Mouse (Mus musculus) heart, adult 2 months (tissue): ENCODE results near the gene Reep1. TPM values are rescaled to one million over a fixed set of nuclear protein-coding genes. Genes with fewer than 3 reads are reported as not detected.

Experiments
- DNase-seq, 2 experiments: peaks; one replicate each; pipeline ENCODE4 v3.0.0; 2021
- H3K27ac ChIP-seq: fragments of 200-600 bp; 2 replicates; pipeline ENCODE4 v1.8.1; 2022
- H3K27me3 ChIP-seq: fragments of 200-500 bp; 2 replicates; pipeline ENCODE4 v1.6.1; 2012; ENCODE audit warnings: mild to moderate bottlenecking, low read length, inconsistent platforms, mixed read lengths; ENCODE audit not compliant: control insufficient read depth, insufficient read depth
- H3K36me3 ChIP-seq: fragments of 200-500 bp; 2 replicates; pipeline ENCODE4 v1.6.1; 2012; ENCODE audit warnings: low read length, inconsistent platforms; ENCODE audit not compliant: control insufficient read depth, insufficient read depth
- H3K4me1 ChIP-seq: fragments of 200-500 bp; 2 replicates; pipeline ENCODE4 v1.6.1; 2011; ENCODE audit warnings: low read length; ENCODE audit not compliant: control insufficient read depth, insufficient read depth
- H3K4me3 ChIP-seq: fragments of 200-600 bp; 2 replicates; pipeline ENCODE4 v1.8.1; 2022
- H3K79me2 ChIP-seq: fragments of 200-500 bp; replicated peaks from 2 replicates; pipeline ENCODE4 v1.6.1; 2012; ENCODE audit warnings: mild to moderate bottlenecking, inconsistent platforms, low read length, moderate library complexity, mixed read lengths; ENCODE audit not compliant: control insufficient read depth, insufficient read depth
- H3K9ac ChIP-seq: fragments of 200-500 bp; 2 replicates; pipeline ENCODE4 v1.6.1; 2012; ENCODE audit warnings: low read depth, mild to moderate bottlenecking, control low read depth, inconsistent platforms, low read length, mixed read lengths
- CTCF ChIP-seq: fragments of 200-600 bp; IDR thresholded peaks from 2 replicates; pipeline ENCODE4 v1.8.1; 2022; ENCODE audit warnings: antibody characterized with exemption, mild to moderate bottlenecking, moderate library complexity
- EP300 ChIP-seq: fragments of 200-500 bp; IDR thresholded peaks from 2 replicates; pipeline ENCODE4 v1.6.1; 2011; ENCODE audit warnings: low read depth, low read length, control low read depth; ENCODE audit not compliant: insufficient read depth
- POLR2A ChIP-seq: fragments of 200-500 bp; IDR thresholded peaks from 2 replicates; pipeline ENCODE4 v1.6.1; 2011; ENCODE audit warnings: mild to moderate bottlenecking, low read depth, low read length, control low read depth; ENCODE audit not compliant: insufficient read depth
- WGBS: fragments of 180-500 bp; shearing (Covaris S2); methylation state at CpG from one replicate; pipeline ENCODE4 v1.1.7; 2018; 5-methylcytosine and 5-hydroxymethylcytosine counted together
- intact Hi-C: fragments of 180-260 bp; cut with DNase I; formaldehyde crosslinking; loops from one replicate; pipeline ENCODE4 v1.15.1; 2025
- polyA plus RNA-seq: library from polyadenylated mRNA; depleted of rRNA; stranded (reverse); fragments of >200 nt; gene quantifications from 2 replicates; pipeline ENCODE4 v1.2.3, GENCODE M21; 2012
- total RNA-seq, 2 experiments: library from RNA; stranded (reverse); gene quantifications; 2 replicates each; pipeline ENCODE4 v1.2.3; 2021

The Reep1 gene
- total and polyA plus RNA-seq, 3 experiments = 12.1 to 18.4 (median 16.7) TPM

DNA sequence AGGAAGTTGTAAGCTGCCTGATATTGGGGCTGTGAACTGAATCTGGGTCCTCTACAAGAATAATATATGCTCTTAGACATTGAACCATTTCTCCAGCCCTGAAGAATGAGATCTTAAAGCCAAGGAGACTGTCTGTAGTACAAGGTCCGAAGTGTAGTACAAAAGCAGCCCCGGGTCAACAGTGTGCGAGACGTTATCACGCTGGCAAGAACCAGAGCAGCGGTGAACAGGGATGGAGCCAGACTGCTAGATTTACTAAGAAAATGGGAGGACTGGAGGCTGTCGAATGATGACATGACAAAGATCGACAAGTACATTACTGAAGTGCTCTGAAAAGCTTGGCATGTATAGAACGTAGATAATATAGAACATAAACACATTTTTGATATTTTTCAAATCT is 122.4 kb downstream of the Reep1 start:
- WGBS = 84% methylated on average over 9 of the region's 9 CpGs
- Histone ChIP-seq H3K4me3 (no peak overlapping the region), H3K27ac (no peak overlapping the region), H3K9ac (no peak overlapping the region), H3K27me3 (no peaks in the 10 kb centered on the region), H3K4me1 (peaks cover 1% of the 10 kb centered on the region; the same call in 1 of the 2 replicates), H3K79me2 (no peaks in the 10 kb centered on the region), H3K36me3 (peaks cover 7% of the 10 kb centered on the region)
- intact Hi-C loops = no loop called here
- TF ChIP-seq POLR2A (no peak), EP300 (no peak), CTCF (no peak)
- DNase-seq = no peak

DNA sequence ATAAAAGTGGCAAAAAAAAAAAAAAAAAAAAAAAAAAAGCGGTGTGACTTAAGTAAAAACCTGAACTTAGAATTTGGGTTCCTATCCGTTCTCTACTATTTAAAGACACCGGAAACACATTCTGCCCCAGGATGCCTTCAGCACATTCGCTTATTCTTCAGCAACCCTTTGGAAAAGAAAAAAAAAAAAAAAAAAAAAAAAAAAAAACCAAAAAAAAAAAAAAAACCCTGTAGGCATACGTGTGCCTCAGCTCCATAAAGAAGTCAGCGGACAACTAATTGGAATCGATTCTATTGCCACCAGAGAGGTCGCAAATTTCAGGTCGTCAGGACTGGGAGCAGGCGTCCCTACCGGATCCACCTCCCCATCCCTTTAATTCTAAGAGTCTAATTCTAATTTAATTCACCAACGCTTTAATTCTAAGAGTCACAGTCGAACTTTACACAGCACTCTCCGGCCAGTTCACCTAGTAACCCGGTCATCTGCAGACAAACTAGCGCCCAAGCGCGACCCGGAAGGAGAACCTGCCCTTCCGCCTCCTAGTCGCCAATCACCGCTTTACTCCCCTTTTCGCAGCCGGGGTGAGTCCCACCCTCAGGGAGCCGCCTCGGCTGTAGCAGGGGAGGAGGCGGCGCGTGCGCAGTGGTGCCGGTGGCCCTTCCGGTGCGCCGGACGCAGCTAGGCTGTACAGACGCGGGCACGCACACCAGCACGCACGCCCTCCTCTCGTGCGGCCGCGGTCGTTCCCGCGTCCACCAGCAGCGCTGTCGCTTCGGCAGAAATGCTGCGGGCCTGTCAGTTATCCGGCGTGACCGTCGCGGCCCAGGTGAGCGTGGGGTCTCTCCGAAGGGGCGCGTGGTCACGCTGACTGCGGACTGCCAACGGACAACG is 123.6 kb downstream of the Reep1 start, which contains the start of gene Immt:
Gene Immt, plus strand, starts transcription at position 642 of the 891 bp plus-strand sequence.
- peaks cover 7% of the 10 kb centered on the region for H3K36me3 ChIP-seq
- WGBS = under 1% methylated on average over 64 of the region's 64 CpGs
- 0 out of 2 replicates have a peak, but pooled peaks have one; percentile 56 for TF ChIP-seq EP300
- peak; percentile 91 for TF ChIP-seq POLR2A
- 0 out of 2 replicates have a peak, but pooled peaks have one; percentile 12 for TF ChIP-seq CTCF
- H3K4me1 ChIP-seq = peaks cover 1% of the 10 kb centered on the region; the same call in 1 of the 2 replicates
- DNase-seq = peak; percentile 96 to 98
- intact Hi-C loops = loop anchor here (1.0 kb wide), 1 partner anchor 8 kb away; no protein-coding TSS in a partner anchor
- peak within 1 kb of the TSS; percentile 85 for H3K4me3 ChIP-seq
- H3K27me3 ChIP-seq = no peaks in the 10 kb centered on the region
- peak within 1 kb of the TSS; percentile 93 for H3K27ac ChIP-seq
- no peaks in the 10 kb centered on the region for H3K79me2 ChIP-seq
- H3K9ac ChIP-seq = peak within 1 kb of the TSS; percentile 86

DNA sequence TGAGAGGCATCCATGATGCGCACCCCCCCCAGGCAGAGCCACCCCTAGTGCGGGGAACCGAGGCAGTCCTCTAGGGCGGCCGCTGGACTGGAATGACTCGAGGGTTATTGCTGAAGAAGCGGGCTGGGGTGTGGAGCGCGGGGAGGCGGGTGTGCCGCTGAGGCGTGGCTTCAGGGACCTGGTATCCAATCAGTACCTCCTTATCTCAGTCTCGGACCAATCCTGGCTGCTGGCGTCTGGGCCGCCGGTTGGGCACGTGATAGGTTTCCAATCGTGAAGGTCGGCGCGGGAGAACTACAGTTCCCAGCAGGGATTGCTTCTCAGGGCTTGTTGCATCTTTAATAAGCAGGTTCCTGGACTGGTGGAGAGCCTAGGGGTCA is 124.2 kb downstream of the Reep1 start:
- peak; percentile 90 to 97 for DNase-seq
- TF ChIP-seq POLR2A (peak; percentile 11; the same call in 1 of the 2 replicates), EP300 (no peak), CTCF (no peak)
- peak overlapping the region; percentile 86 for H3K9ac ChIP-seq
- H3K79me2 ChIP-seq = no peaks in the 10 kb centered on the region
- no peaks in the 10 kb centered on the region for H3K27me3 ChIP-seq
- peak overlapping the region; percentile 93 for H3K27ac ChIP-seq
- peak overlapping the region; percentile 85 for H3K4me3 ChIP-seq
- H3K36me3 ChIP-seq = peaks cover 7% of the 10 kb centered on the region
- intact Hi-C loops = loop anchor here (1.0 kb wide), 1 partner anchor 8 kb away; no protein-coding TSS in a partner anchor
- peaks cover 1% of the 10 kb centered on the region; the same call in 1 of the 2 replicates for H3K4me1 ChIP-seq
- 0% methylated on average over 21 of the region's 21 CpGs for WGBS

DNA sequence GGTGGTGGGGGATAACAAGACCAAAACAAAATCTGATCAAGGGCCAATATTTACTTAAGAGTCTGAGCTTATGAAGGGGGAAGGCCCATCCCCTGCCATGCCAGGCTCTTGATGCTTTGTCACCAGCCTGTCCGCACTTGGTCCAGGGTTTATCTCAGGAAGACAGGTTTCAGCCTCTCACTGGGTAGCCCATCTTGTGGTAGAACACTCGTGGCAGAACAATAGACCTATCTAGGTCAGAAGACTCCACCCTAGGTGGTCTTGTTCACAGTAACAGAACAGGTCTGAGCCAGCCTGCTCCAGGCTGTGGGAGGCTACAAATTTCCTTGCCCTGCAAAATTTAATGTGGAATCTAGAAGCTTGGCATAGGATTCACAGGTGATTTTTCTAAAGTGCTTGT is 129.4 kb downstream of the Reep1 start:
- WGBS = 52% methylated on average over 2 of the region's 2 CpGs
- no peak overlapping the region for H3K4me3 ChIP-seq

DNA sequence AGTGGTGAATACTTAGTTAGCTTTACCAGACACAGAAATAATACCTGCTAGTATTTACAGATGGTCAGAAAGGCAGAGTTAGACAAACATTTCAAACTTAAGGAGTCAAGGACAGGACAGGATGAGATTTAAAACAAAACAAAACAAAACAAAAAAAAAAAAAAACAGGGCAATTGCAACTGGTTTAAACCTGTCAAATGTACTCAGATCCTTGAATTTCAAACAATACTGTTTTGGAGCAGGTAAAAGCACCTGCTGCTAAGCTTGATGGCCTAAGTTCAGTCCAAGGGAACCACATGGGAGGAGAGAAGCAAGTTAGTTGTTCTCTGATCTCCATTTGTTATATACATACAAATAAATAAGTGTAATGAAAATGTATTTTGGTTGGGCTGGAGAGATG is 132.5 kb downstream of the Reep1 start:
- Histone ChIP-seq H3K4me3 (no peak overlapping the region), H3K27ac (no peak overlapping the region), H3K36me3 (no peaks in the 10 kb centered on the region), H3K27me3 (no peaks in the 10 kb centered on the region), H3K9ac (no peak overlapping the region), H3K79me2 (peaks cover 5% of the 10 kb centered on the region; the same call in 1 of the 2 replicates), H3K4me1 (no peaks in the 10 kb centered on the region; the same call in 1 of the 2 replicates)
- TF ChIP-seq POLR2A (no peak), EP300 (no peak), CTCF (no peak)
- intact Hi-C loops = no loop called here
- DNase-seq = no peak

More for the DNA sequence above, 129.4 kb downstream of the Reep1 start:
- DNase-seq = no peak
- Histone ChIP-seq H3K4me1 (peaks cover 1% of the 10 kb centered on the region), H3K27me3 (no peaks in the 10 kb centered on the region), H3K9ac (no peak overlapping the region), H3K36me3 (peaks cover 7% of the 10 kb centered on the region), H3K27ac (no peak overlapping the region), H3K79me2 (peaks cover 5% of the 10 kb centered on the region; the same call in 1 of the 2 replicates)
- intact Hi-C loops = no loop called here
- no peak for TF ChIP-seq CTCF
- no peak for TF ChIP-seq POLR2A
- TF ChIP-seq EP300 = no peak
